Mouse (Mus musculus) gastrocnemius, postnatal 25 days (tissue): ENCODE data around the gene Rad51b. TPM values are rescaled to one million over a fixed set of nuclear protein-coding genes. Genes with fewer than 3 reads are reported as not detected.

Experiments
- total RNA-seq, 2 experiments: library from RNA; stranded (reverse); gene quantifications; 1 replicate in 1 of 2; 2 replicates in 1 of 2; pipeline ENCODE4 v1.2.3; 2021

Gene Rad51b
- total RNA-seq, 2 experiments from 2014 or later = 0.13 TPM; not detected in 1

Other genes with a start within 250 kb of the Rad51b start
- gene Pigh, start 207.6 kb upstream of the Rad51b start, total RNA-seq = 1 to 10 TPM; 1.4 to 1.6 TPM
- gene Arg2, start 166.5 kb upstream of the Rad51b start, total RNA-seq = not detected
- gene Vti1b, start 124.6 kb upstream of the Rad51b start, total RNA-seq = 10 to 100 TPM; 60.1 to 66.5 TPM
- 1 to 10 TPM; 2.4 to 2.7 TPM for gene Rdh11, start 105.0 kb upstream of the Rad51b start, total RNA-seq
- gene Rdh12, start 88.4 kb upstream of the Rad51b start, total RNA-seq = under 1 TPM; 0.20 to 0.21 TPM
- gene Zfyve26, start 978 bp upstream of the Rad51b start, total RNA-seq = 10 to 100 TPM; 15.4 to 16.2 TPM